Mouse (Mus musculus) gastrocnemius, postnatal 10 days (tissue): ENCODE data around the gene Gadd45gip1. TPM values are rescaled to one million over a fixed set of nuclear protein-coding genes. Genes with fewer than 3 reads are reported as not detected.
"Not testable (repeated sequence)": the region's sequence is repeated elsewhere in the genome, so short reads cannot be mapped to it uniquely, and the experiment has no call there.

Experiments used
- DNase-seq: peaks from one replicate; pipeline ENCODE4 v3.0.0; 2021; ENCODE audit warnings: mixed read lengths
- total RNA-seq, 2 experiments: library from RNA; stranded (reverse); gene quantifications; 2 replicates each; pipeline ENCODE4 v1.2.3; 2021

Gene Gadd45gip1
- total RNA-seq, 2 experiments from 2014 or later = 30.3 to 33.4 TPM

- peak; percentile 42 for DNase-seq
These were observed 34.0 kb upstream of the Gadd45gip1 start for GRCm38 (mm10) chr8:84797256-84797797.

DNA sequence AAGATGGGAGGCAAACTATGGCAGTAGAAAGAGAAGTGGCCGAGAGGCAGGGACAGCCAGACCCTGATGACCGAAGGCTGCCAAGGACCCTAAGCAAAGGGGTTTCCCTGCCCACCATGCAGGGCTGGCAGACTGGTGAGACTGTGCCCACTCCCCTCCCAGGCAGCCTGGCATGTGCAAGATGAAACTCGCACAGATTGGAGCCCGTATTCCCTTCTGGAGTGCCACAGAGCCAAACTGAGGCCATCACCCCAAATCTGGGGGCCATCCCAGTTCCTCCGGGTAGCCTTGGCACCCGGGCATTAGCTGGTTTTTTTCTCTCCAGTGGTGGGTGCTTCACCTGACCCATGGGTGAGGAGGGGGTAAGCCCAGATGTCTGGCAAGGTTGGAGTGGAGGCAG is 33.4 kb upstream of the Gadd45gip1 start:
- peak; percentile 13 for DNase-seq

DNA sequence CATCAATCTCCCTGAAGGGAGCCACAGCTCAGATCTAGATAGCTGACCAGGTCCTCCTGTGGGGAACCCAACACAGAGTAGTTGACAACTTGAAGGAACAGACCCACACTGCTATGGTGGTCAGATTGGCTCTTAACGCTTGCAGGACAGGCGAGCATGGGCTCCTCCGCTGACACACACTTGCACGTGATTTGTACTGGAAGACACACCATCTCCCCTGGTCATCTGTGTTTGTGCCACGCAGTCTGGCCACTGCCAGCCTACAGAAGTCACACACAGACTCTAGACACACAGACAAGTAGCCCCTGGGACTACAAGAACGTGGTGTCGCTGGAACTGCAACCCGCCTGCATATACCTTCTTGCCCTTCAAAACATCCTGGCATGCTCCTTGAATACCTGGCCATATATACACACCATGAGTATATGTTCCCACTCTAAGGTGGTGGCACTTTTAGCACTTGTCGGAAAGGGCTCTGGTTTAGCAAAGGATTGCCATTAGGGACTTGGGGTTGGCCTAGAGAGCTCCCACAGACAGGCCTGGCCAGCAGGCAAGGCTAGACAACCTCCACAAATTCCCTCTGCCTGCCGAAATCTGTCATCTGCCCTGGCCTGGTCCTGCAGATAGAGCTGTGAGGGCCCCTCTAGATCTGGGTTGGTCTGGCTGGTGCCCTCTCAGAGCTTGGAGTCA is 32.7 kb upstream of the Gadd45gip1 start:
- DNase-seq = no peak

DNA sequence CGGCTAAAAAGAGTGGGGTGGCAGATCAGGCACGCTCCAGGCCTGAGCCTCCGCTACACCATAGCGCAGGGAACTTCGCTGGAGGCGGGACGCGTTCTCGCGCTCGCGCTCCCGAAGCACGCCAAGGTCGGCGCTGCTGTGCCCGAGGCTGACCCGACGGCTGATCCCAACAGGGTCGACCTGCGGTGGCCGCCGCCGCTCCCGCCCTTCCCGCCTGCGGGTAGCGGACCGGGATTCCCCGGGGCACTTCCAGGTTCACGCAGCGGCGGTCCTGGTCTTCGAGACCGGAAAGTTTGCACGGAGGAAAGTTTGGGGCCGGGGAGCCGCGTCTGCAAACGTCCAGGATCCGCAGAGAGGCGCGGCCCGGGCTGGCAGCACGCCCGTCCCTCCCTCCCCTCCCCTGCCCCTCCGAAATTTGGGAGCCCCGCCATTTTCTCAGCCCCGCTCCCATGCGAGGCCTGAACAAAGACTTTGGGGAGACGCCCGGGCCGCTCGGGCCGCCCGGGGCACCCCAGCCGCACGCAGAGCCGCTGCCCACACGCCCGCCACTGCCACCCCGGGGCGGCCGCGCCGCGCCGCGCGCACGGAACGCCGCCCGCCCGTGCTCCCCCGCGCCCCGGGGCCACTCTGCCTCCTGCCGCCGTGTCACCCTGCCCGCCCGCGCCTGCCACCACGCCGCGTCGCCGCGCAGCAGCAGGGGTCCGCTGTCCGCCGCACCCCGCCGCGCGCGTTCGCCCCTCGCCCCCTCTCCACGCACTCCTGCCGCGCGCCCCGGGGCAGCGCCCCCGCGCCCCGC is 32.0 kb upstream of the Gadd45gip1 start:
- DNase-seq = peak; percentile 86

DNA sequence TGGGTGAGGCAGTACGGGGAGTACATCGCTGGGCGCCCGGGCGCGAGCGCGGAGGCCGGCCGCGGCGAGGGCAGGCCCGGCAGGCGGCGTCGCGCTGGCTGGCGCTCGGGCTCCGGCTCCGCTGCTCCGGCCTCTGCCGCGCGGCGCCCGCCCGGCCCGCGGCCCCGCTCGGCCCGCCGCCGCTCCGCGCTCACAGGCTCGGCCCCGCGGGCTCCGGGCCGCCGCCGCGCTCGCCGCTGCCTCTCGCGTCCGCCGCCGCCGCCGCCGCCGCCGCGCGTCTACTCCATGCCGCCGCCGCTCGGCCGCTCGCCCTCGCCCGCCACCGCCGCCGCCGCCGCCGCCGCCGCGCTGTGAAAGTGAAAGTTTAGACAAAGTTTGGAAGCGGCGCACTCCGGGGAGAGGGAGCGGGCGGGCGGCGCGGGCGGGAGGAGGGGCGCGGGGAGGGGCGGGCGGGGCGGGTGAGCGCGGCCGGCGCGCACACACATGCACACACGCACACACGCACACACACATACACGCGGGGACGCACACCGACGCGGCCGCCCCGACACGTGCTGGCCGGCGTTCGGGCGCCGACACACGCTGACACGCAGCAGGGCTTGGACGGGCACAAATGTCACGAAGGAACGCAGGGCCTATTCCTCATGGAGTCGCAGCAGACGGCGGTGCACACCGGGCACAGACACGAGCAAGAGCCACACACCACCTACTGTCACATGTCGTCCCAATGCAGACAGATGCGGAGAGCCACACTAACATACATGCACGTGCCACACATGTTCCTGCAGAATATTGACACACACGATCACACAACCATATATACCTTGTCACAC is 31.1 kb upstream of the Gadd45gip1 start, which contains the start of gene Nfix:
Gene Nfix, minus strand, starts transcription at position 346 of the 833 bp plus-strand sequence.
- DNase-seq = peak; percentile 79

DNA sequence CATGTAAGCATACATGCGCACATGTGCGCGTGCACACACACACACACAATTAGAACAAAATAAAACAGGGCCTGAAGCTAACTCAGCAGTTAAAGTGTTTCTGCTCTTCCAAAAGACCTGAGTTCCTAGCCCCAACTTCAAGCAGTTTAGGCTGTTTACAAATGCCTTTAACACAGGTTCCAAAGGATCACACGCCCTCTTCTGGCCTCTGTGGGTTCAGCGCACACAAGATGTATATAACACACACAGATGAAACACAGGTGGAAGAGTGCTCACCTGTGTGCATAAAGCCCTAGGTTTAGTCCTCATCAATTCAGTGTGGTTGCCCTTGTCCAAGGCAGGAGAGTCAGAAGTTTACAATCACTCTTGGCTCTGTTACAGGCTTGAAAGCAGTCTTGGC is 25.3 kb upstream of the Gadd45gip1 start:
- no peak for DNase-seq

GRCm38 (mm10) chr8:84809109-84809940 is 22.0 kb upstream of the Gadd45gip1 start:
- no peak for DNase-seq

DNA sequence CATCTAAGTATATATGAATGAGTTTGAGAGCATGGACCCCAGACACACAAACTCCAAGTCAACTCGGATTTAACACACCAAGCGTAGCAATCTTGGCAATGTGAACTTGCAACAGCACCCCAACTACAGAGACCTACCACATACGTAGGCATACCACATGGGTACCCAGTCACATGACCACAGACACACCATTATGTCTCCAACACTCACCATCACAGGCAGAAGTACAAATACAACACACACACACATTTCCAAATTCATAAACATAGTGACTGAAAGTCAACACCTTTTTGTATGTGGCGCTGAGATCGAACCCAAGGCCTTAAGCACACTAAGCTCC is 21.4 kb upstream of the Gadd45gip1 start:
- DNase-seq = no peak

DNA sequence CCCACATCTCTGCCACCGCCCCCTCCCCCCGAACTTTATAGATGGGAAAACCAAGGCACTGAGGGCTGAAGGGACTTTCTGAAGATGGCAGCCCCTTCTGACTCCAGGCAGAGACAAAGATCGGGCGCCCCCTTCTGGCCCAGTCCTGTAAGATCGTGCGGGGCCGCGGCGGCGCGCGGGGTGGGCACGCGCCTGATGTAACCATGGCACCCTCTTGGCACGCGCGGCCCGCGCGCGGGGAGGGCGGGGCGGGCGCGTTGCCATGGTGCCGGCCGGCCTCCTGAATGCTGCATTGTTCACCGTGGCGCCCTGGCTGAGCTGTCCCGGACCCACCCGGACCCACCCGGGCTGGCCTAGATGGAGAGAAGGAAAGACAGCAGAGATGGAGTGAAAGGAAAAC is 20.4 kb upstream of the Gadd45gip1 start:
- DNase-seq = peak; percentile 97

- DNase-seq = no peak
These were observed 20.0 kb upstream of the Gadd45gip1 start for GRCm38 (mm10) chr8:84811303-84811702.

DNA sequence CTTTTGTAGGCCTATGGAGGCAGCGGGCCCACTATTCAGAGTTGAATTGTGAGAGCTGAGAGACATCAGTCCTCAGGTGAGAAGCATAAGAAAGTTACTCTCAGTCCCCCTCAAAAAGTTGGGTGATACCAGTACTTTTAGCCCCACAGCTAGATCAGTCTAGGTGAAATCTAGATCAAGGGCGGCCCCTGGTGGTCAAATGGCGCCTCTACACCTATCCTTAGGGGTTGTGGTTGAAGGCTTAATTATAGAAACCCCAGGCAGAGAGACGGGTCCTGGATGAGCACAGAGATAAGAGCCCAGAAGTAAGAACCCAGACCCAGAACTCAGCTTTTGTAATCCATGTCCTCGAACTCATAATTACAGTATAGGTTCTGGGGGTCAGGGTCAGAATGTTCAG is 18.3 kb upstream of the Gadd45gip1 start:
- DNase-seq = peak; percentile 89

DNA sequence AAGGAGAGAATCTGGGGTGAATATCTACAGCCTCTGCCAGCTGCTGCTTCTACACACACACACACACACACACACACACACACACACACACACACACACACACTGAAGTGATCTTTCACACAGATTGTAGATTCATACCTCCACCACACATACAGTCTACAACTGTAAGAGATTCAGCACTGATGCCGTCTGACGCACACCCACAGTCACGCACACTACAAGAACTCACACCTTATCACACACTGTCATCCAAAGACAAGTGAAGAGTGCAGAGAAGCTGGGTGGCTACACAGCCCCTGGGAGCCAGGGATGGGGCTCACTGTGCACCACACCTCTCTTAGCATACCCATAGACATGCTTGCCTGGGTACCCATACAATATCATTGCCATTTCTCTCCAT is 17.5 kb upstream of the Gadd45gip1 start:
- DNase-seq = no peak

DNA sequence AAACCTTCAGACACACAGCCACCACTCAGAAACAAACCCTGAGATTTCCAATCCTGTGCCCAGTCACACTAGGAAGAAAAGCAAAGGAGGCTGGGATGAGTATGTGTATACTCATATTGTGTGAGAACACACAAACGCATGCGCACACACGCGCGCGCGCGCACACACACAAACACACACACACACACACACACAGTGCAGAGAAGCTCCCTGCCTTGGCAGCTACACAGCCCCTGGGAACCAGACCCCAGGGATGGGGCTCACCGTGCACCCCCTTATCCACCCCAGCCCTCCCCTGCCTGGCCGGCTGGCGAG is 17.1 kb upstream of the Gadd45gip1 start:
- DNase-seq = no peak

- DNase-seq = peak; percentile 62
These were observed 16.5 kb upstream of the Gadd45gip1 start for GRCm38 (mm10) chr8:84814555-84815441.

- DNase-seq = peak; percentile 99
These were observed 15.8 kb upstream of the Gadd45gip1 start for GRCm38 (mm10) chr8:84815547-84815946.

GRCm38 (mm10) chr8:84816117-84816516 is 15.2 kb upstream of the Gadd45gip1 start:
- no peak for DNase-seq

DNA sequence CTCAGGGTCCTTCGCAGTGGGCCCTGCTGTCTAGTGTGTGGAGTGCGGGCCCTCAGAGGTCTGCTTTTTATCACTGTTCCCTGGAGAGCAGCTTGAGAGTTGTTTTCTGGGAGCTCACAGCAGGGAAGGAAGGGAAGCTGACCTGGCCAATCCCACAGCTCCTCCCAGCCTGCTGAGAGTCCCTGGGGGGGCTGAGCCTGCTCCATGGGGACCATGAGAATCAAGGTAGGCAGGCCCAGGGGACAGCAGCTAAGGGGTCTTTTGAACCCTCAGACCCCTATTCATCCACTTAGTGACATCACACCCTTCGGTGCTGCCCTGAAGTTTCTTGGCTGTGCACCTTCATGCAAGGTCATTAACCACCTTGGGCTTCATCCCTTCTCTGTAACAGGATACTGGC is 8.6 kb upstream of the Gadd45gip1 start, which contains the start of gene Dand5:
Gene Dand5, minus strand, starts transcription at position 101 of the 400 bp plus-strand sequence.
- no peak for DNase-seq

DNA sequence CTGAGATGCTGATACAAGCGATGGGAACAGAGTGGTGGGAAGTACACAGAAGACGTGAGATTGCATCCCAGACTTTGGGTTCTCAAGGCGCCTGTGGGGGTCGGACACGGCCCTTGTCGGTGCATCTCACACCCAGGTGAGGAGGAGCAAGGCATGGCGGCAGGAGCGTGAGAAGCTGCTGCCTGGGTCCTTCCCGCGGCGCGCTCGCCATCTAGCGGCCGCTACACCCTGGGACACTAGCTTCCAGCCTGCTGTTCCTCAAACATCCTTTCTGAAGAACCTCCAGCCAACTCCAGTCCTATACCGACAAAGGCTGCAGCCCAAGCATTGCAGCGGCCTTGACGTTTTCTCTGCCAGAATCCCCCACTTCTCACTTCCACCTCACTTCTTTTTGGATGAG is 7.7 kb upstream of the Gadd45gip1 start:
- peak; percentile 66 for DNase-seq

DNA sequence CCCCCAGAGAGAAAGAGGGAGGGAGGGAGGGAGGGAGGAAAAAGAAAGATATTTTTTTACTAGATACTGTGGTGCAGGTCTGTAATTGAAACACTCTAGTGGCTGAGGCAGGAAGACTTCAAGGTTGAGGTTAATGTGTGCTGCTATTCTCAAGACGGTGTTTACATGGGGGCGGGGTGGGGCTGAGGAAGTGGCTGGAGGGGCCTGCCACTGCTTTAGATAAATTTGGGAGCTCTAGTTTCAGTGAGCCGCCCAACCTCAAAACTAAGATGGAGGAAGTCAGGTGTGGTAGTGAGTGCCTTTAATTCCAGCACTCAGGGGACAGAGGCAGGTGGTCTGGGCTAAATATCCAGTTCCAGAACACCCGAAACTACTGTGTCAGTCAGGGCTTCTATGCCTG is 5.7 kb upstream of the Gadd45gip1 start:
- DNase-seq = no peak

- not testable (repeated sequence) for DNase-seq
These were observed 4.8 kb upstream of the Gadd45gip1 start for GRCm38 (mm10) chr8:84826518-84826917.
